Mouse (Mus musculus): ENCODE data around the gene Treh.
"Not testable (repeated sequence)": the region's sequence is repeated elsewhere in the genome, so short reads cannot be mapped to it uniquely, and the experiment has no call there.

The Treh gene

GRCm38 (mm10) chr9:44673005-44673404 is at the start of gene Treh:
Gene Treh (plus strand): TSS chr9:44673233.
- DNase-seq = no peak

DNA sequence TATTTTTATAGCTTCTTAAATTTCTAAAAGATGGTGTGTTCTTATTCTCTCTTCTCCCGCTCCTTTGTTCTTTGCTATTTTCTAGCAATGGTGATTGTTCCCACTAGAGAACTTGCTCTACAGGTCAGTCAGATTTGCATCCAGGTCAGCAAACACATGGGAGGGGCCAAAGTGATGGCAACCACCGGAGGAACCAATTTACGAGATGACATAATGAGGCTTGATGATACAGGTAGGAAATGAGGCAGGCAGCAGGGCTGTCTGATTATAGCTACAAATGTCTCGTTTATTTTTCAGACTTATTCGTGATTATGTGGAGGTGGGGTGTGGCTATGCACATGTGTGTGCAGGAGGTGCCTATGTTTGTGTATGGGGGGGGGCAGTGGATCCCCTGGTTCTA is 48.6 kb upstream of the Treh start:
- DNase-seq = no peak

DNA sequence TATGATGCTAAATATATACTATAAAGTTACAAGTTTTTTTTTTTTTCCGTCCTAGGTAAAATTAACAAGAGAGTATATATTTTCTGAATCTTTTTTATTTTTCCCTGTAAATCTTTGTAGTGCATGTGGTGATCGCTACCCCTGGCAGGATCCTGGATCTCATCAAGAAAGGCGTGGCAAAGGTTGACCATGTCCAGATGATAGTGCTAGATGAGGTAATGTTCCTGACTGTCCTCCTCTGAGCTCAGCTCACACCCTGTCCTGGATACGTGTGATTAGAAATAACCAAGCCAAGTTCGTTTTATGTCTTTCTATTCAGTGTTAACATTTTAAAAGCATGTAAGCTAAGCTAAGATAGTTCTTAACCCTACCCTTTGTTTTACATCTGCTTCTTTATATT is 46.8 kb upstream of the Treh start:
- no peak for DNase-seq

DNA sequence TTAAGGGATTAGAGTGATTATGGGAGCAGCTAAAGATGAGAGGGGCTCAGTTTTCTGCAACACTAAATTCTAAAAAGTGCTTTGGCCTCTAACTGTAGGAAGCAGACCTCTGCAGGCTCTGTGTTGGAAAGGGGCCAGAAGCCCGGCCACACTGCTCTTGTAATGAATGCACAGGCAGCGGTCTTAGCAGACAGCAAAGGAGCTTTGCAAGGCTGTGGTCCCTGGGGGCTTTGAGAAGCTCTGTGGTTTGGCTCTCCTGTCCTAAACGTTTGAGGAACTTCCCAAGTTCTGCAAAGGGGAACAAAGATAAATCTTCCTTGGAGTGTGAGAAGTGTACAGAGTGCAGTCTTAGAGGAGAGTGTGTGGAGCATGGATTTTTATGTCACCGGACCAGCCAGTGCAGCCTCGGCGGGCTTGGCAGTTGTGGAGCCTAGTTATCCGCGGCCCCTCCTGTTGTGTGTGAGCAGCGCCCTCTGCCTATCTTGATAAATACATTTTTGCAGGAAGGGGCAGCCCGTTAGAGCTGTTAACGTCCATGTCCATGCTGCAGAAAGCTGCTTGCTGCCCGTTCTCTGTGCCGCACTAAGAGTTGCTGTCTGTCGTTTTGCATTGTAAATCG is 35.4 kb upstream of the Treh start:
- DNase-seq = no peak

- not testable (repeated sequence) for DNase-seq
Observed at GRCm38 (mm10) chr9:44638726-44639125, 34.3 kb upstream of the Treh start.

DNA sequence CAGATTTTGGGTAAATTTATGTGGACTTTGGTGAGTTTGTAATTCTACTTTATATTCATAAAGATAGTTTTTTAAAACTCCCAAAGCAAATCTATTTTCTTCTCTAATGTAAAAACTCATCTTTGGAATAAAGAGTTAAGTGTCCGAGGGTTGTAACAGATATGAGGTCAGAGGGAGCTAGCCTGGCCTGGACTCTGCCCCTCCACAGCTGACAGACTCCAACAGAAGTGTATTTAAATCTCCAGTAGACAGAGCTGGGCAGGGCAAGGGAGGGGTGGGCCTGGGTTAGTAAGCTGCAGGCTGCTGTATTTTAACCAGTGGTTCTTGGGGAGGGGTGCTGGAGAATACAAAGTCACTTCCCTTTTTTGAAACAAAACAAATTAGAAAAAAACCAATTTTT is 33.0 kb upstream of the Treh start:
- not testable (repeated sequence) for DNase-seq

DNA sequence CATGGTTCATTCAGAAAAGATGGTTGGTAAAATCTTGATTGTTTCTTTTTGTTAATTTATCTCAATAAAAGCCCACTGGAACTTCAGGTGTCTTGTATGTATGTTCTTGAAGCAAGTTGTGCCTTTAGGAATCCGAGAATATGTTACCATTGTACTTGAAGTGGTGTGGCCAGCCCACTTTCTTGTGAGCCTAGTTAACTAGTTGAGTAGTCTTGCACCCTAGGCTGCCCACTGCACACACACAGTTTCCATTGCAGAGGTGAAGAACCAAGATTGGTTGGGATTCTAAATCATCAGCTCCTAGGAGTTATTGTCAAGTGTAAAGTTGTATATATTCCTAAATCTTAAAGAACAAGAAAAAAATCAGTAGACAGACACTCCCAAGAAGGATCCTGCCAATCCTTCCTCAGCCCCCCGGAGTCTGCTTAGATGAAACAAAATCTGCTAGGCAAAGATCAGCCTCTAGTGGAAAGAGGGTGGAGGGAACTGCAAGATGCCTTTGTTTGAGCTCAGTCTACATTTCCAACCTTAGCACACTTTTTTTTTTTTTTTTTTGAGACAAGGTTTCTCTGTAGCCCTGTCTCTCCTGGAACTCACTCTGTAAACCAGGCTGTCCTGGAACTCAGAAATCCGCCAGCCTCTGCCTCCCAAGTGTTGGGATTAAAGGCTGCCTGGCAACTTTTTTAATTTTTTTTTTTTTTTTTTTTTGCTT is 32.2 kb upstream of the Treh start:
- DNase-seq = no peak

GRCm38 (mm10) chr9:44641616-44642015 is 31.4 kb upstream of the Treh start:
- DNase-seq = no peak

DNA sequence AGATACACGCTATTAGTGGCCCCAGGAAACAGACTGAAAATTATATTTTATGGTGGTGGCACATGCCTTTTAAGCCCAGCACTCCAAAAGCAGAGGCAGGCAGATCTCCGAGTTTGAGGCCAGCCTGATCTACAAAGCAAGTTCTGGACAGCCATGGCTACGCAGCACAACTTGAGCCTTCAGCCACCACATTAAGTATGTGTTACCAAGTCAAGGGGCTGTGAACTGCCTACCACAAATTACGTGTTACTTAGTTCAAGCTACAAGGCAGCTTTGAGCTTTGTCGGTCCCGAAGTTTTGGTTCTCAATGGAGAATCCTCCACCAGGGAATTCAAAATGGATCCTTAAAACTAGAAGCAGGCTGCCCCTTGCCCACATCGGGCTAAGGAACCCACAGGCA is 29.9 kb upstream of the Treh start:
- DNase-seq = no peak

DNA sequence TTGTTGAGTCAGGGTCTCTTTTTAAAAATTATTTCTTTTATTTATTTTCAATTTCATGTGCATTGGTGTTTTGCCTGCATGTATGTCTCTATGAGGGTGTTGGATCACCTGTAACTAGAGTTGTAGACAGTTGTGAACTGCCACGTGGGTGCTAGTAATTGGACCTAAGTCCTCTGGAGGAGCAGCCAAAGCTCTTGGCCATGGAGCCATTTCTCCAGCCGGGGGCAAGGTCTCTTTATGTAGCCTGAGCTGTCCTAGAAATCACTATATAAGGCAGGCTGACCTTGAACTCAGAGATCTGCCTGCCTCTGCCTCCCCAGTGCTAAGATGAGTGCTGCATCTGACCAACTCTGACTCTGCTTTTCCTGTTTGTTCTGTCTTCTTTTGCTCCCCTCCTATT is 28.8 kb upstream of the Treh start:
- DNase-seq = no peak

DNA sequence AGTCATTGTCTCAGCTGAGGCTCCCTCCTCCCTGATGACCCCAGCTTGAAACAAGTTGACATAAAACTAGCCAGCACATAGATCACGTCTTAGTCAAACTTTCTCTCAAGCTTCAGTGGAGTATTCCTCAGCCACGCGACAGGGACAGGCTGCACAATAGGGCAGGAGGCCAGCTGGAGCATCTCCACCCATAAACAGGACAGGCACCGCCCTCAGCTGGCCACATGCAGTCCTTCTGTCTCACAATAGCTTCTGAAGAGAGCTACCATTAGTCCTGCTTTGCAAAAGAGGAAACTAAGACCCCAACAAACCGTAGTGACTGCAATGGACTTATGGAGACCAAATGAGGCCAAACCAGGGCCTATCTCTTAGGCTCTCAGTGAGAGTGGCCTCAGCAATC is 27.6 kb upstream of the Treh start:
- DNase-seq = no peak

DNA sequence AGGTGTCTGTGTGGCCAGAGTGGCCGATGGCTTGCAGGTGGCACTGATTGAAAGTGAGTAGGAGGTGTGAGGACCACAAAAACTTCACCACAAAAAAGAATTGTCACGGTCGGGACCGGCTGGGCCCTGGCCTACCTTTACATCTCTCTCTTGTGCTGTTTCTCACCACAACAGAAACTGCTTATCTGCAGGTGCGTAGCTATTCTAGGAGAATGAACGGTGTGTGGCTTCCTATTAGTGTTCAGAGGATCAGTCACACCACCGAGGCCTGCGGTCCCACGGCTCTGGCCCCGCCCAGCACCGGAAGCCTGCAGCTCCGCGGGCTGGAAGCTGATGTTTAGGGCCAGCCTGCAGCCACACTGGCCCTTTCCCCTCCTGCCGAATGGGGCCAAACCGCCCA is 27.1 kb upstream of the Treh start:
- no peak for DNase-seq

DNA sequence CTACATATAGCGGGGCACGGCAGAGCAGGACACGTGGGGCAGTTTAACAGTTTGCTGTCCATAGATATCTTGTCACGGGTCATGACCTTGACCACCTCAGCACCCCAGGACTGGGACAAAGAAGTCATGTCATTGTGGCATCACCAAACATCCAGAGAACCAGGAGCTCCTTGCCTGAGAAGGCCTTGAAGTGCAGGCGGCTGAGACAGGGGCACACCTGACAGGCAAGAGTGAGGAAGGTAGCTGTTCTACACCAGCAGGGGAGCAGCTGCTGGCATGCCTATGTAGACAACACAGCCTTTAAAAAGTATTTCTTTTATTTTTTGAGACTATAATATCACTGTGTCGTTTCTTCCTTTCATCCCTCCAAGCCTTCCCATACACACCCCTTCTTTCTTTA is 26.7 kb upstream of the Treh start:
- no peak for DNase-seq

DNA sequence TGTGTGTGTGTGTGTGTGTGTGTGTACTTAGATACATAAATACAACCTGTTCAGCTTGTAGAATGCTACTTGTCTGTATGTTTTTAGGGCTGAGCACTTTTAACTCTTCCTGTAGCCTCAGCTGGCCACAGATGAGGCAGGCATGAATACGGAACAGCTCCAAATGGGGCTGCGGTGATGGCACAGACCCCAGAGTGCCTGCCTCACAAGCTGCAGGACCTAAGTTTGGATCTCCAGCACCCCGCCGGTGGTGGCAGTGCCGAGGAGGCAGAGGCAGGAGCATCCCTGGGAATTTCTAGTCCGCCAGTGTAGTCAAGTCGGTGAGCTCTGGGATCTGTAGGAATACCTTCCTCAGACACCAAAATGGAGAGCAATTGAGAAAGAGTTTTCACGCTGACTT is 26.0 kb upstream of the Treh start:
- DNase-seq = no peak

GRCm38 (mm10) chr9:44647656-44648055 is 25.4 kb upstream of the Treh start:
- no peak for DNase-seq

DNA sequence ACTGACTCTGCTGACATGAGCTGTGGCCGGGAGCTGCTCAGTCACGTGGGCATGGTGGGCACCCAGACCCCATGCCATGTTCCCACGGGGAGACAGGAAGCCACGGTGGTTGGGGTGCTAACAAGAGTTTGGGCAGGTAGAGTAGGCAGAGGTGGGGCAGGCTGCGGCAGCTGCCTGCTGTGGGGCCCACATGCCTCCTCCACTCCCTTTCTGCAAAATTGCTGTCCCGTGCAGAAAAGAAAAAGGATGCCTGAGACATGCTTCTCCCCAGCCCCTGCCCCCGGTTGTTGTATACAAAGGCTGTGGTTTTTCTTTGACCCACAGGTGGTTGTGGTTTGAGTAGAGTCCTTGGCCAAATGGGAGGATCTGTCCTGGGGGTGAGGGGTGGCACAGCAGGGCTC is 24.2 kb upstream of the Treh start:
- no peak for DNase-seq

DNA sequence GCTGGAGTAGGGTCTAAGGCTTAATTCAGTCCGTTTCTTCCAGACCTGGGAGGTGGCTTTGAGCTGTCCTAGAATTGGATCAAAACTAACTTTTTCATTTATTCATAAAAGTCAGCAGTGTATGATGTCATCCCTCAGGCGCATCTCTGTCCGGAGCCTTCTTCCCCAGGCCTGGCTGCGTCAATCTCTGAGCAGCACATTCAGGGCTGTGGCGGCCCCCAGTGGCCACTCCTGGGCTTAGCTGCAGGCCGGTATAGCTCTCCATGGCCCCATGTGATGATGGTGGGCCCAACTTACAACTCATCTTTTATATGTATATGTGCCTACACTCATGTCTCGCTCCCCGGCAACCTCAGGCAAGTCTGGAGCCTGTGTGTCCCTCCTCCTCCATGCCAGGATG is 21.0 kb upstream of the Treh start:
- no peak for DNase-seq

- no peak for DNase-seq
Observed at GRCm38 (mm10) chr9:44653896-44654295, 19.1 kb upstream of the Treh start.

- no peak for DNase-seq
Observed at GRCm38 (mm10) chr9:44655098-44656066, 17.7 kb upstream of the Treh start.

DNA sequence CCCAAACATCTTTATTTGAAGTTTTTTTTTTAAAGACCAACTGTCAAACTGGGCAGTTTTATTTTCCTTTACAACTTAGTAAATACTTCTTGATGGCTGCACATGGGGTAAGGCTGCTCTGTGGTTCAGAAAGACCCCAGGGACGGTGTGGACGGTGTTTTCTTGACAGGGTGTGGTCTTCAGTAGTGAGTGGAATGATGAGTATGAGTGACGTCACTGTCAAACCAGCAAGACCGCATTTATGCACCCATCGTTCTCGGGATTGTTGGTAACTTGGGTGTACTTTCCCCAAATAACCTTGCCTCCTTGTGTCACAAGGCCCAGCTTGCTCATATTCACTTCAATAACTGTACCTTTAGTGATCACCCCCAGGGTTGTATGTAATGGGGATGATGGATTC is 9.3 kb upstream of the Treh start:
- no peak for DNase-seq

DNA sequence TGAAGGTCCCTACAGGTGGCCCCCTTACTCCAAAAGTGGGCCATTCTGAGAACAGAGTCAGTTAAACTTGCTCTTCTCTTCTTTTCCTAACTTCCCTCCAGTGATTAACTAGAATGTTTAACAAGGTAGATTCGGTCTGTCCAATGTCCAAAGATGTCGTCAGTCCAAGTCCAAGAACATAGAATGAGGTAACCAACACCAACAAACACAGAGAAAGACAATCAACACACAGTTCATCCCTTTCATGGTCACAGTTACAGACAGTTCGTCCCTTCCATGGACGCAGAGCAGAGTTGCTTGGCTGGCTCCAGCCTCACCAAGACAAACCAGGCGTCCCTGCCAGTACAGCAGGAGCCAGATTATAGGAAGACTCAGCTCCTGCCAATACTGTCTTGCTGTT is 1.6 kb upstream of the Treh start:
- no peak for DNase-seq

DNA sequence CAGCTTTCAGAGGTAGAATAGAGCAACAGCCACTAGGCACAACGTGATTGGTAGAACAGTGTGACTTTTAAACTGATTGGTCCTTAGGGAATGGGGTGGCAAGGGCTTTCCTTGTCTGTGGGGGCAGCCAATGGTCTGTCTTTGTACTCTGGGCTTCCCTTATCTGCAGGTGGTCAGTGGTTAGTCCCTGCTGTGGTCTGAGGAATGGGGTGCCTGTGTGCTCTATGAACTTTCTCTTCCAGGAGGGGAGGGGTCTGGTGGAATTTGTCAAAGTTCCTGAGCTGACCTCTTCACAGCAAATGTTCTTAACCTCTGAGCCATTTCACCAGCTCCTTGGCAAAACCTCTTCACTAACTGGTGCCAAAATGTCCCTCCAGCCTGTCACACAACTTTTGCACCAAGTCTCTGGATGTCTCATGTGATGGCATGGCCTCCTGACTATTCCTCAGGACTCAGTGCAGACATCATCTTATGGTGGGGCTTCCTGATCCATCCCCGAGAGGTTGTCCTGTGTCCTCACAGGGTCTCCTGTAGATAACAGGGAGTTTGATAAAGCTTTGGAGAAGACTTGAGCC is 655 bp upstream of the Treh start:
- no peak for DNase-seq

- no peak for DNase-seq
Observed at GRCm38 (mm10) chr9:44678288-44678871, 5.3 kb downstream of the Treh start.

Measured in right cerebral cortex, postnatal 25 days (tissue).